Mouse (Mus musculus) telencephalon, adult 2 months (tissue): ENCODE results near the gene Samd10.

ENCODE experiments used
- DNase-seq: peaks from one replicate; pipeline ENCODE4 v3.0.0-alpha.2; 2011; ENCODE audit warnings: low read depth, low spot score

Samd10 gene

DNA sequence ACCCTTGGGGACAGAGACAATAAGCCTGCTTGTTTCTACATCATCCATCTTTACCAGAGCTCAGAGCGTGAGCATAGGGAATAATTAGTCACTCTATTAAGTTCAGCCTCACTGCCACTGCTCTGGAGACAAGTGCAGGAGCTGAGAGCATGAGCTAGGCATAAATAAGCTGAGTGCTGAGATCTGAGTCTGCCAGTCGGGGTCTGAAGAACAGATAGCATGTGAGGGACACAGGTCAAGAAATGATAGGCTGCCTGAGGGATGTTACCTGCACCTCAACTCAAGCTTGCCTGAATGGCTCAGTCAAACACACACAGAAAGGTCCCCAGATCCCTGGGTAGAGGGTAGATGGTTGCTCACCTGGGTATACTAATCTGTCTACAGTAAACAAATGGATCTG is 21.9 kb downstream of the Samd10 start:
- DNase-seq = no peak

DNA sequence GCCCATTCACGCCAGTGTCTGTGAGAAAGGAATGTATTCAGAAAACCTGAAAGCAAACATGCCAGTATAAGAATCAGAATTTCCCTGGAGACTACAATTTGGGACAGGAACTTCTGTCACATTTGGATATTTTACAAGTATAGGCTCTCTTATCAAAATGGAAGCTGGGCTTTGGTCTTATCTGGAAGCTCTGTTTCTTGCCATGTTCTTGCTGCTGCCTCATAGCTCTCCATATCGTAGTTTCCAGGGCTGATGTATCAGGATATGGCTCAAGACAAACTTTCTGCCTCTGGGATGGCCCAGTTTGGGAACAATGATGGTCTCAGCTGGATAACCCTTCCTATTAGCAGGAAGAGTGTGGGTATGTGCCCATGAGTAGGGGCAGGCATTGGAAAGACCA is 22.4 kb downstream of the Samd10 start:
- no peak for DNase-seq

DNA sequence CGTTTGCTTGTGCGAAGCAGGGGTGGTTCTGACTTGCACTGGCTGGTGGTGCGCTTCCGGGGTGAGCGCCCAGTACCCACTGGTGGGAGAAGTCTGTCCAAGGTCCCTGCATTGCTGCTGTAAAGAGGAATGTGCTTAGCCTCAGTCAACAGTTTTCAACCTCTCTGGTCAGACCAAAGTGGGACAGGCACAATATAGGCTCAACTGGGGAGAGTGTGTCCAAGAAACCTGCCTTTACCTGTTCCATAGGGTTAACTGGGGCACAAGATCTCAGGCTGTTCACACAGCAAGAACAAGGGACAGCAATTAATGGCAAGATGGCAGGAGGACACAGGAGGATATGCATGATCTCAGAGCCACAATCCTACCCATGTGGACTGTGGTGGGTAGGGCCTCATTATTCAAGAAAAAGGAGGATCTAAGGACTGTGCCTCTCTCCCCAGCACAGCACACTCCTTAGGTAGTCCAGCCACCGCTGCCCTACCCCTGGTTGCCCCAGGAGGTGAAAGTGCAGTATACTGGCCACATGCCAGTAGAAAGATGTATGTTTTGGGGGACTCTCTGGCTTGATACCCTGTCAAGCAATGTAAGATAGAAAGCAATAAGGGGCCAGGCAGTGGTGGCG is 24.0 kb downstream of the Samd10 start:
- no peak for DNase-seq

DNA sequence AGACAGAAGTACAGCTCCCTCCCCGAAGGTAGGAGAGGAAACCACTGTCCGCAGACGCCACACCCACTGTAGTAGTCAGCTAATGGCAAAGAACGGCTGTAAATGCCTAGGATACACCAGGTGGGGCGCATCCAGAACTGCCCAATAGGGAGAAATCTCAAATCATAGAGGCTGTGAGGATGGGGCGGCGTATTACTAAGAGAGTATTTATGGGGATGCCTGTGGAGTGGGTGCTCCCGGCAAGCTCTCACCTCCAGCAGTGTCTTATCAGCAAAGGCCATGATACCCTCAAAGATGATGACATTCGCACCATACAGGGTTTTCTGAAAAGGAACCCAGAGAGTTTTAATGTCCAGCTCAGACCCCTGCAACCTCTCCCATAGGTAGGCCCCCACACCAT is 25.1 kb downstream of the Samd10 start:
- no peak for DNase-seq

DNA sequence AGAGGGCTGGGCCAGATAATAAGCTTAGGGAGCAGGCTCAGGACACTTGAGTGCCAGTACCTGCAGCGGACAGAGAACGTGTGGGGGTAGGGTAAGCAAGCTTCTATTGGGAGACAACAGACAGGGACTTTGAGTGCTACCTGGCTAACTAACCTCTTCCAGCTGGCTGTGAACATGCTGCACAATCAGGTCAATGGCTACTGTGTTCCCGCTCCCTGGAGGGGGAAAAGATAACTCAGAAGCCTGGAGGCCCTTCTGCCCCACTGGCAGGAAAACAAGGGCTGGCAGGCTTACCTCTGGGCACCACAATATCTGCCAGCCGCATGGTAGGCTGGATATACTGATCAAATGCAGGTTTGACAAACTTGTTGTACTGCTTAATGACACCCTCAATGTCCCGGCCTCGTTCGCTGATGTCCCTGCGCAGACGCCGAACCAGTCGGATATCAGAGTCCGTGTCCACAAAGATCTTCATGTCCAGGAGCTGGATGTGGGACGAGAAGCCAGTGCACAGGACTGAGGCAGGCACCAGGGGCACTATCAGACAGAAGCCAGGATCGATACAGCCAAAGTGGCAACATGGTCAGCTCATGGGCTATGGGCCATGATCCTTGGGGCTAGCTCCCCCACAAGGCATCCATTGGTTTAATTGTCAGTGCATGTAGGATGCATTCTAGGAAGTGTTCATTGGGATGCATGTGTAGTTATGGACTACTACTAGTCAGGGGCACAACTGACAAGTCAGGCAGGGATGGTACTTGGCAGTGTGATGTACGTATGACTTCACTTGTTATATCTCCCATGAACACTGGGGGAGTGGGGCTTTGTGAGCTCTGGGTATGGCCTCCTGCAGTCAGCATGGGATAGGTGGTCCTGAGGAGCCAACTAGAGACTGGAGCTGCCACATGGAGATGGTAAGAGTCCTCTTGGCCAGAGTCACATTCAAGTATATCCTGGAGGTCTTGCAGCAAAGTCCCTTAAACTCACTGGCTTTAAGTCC is 25.8 kb downstream of the Samd10 start:
- no peak for DNase-seq

DNA sequence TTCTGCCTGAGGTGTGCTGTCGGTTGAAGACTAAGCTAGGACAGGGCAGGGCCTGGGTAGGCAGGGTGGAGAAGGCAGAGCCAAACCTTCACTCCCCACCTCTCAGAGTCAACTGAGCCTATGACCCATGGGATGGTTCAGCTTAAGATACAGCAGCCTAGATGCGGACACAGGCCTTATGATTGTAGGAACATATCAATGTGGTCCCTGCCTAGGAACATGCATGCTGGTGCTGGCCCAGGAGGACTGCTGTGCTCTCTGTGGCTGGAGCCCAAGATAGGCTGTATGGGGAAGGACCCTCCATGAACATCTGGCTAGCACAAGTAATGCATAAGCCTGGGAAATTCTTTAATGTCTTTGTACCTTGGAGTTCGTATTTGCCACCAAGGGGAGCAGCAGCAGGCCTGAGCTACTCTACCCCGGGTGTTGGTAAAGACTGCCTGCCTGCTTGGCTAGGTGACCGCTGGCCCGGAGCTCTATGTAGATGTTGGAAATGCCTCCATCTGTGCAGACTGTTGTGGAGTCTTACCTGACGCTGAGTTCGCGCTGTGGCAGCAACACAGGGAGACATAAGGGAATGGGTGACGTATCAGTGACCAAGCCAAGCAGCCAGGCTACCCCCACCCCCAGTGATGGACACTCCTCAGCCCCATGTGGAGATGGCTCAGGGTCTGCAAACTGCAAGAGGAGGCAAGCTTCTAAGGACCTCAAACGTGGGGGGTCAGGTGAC is 26.9 kb downstream of the Samd10 start:
- no peak for DNase-seq

DNA sequence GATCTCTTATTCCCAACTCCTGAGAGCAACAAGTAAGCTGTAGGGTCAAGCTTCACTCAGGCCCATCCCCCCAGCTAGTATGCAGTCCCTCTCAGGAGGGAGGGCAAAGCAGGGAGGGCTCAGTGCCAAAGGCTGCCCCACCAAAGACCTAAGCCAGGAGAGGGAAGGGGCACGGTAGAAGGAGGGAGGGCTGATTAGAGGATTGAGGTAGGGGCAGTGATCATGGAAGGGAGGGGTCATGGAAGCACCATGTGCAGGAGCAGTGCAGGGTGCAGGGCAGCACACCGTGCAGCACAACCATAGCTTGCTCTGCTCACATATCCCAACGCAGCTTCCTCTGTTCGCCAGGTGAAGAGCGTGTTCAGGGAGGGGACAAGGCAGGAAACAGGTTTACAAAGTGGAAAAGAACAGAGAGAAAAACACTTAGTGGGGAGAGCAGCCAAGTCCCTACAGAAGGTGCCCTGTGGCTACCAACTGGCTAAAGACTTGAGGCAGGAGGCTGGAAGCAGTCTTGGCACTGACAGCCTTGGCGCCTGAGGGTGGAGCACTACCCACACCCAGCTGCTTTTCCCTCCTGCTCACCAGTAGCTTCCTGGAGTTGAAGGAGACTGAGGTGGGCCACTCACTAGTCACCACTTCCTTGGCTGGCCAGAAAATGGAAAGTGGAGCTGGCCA is 28.0 kb downstream of the Samd10 start:
- no peak for DNase-seq

DNA sequence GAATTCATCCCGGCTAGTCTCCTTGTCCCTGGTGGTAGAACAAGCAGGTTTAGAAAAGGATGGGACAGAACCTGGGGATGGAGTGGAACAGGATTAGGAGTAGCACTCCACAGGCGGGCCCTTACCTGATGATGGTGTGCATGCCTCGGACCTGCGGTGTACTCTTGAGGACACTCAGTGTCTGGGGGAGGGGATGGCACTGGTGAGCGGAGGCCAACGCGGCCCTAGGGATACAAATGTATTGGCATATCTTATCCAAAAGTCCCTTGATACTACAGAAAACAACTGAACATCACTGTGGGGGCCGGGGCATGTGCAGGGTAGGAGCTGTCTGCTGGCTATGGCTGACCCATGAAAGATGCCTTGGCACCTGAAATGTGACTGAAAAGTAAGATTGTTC is 28.6 kb downstream of the Samd10 start:
- no peak for DNase-seq

DNA sequence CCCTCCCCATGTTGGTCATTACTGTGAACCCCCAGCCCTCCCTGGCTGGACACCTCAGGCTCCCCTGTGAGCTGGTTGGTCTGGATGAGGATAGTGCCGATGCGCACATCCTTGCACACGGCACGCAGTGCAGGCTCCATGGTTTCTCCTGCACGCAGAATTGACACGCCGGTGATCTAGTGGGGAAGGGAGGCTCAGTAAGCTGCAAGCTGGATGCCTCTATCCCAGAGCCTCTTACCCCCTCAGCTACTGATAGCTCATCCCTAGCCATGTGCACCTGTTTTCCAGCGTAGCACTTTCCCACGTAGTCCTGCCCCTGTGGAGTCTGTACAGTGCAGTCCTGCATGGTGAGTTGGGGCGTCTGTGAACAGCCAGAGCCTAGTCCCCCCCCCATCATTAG is 29.2 kb downstream of the Samd10 start:
- DNase-seq = no peak

DNA sequence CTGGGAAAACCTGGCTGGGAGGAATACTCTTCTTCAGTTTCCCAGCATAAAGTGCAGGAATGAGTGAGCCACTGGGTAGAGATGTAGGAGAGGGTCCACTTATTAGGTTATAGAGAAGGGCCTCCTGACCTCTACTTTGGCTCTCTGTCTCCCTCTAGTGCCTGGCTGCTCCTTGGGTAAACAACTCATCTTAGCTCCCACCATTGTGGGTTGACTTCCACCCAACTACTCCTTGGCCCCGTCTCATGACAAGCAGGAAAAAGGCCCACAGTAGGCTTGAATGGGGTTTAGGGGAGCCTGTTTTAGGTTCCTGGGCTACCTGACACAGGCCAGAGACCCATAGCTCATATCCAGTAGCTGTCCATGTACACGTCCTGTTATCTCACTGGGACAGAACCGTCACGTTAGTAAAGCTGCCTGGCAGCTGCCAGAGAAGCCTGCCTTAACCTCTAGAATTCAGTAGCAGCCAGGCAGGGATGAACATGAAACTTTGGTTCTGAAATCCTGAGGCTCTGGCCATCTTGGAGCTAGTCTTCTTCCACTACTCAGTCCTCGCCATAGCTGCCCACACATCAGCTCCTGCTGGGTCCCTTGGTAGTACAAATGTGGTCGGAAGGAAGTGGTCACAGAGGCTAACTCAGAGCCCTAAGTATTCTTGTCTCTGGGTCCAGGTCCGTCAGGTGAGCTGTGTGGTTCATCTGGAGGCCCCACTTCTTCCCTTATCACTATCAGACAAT is 30.6 kb downstream of the Samd10 start:
- no peak for DNase-seq

DNA sequence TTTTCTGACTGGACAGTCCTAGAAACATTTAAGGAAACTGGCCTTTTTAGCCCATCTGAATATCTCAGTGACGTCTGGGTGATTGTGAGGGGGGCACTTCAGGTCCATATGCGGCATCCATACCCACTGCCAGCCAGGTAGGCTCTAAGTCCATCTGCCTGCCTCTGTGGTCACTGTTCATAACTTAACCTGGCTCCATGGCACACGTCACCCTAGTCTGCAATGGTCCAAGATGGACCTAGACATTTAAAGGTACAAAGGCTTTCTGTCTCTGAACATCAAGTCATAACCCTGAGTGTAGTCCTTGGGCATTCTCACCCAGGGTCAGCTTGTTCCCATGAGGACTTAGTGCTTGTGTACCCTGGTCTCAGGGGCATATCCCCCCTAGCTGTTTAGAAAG is 31.7 kb downstream of the Samd10 start:
- no peak for DNase-seq

DNA sequence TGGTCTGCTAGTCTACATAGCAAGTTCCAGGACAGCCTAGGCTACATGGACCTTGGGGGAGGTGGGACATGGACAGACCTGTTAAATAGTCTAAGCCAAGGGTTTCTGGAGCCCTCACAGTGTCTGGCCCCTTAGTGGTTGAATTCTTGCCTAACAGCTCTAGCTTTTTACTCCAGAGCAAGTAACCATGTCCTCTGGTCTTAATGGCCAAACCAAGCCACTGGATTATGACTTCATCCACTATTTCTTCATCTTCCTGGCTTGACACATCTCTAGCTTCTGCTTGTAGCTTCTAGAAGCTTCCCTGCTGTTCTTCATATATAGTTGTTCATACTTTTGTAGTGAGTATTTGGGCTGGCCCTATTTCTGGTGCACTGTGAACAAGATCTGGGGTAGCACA is 45.2 kb downstream of the Samd10 start:
- no peak for DNase-seq

DNA sequence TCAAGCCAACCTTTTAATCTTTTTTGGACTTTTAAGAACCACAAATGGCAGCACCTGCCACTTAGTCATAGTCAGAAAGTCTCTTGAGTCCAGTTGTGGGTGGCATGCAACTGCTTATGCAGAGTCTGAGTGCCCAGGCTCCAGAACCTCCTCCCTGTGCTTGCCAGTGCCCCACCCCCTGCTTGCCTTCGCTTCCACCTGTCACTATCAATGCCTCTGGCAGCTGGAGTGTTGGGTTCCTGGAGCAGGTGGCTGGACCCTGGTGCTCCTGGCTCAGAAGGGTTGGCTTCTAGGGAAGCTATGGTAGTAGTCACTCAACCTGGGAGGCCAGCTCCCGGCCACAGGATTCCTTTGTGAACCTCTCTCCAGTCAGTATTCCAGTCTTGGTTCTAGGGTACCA is 48.8 kb downstream of the Samd10 start:
- no peak for DNase-seq

DNA sequence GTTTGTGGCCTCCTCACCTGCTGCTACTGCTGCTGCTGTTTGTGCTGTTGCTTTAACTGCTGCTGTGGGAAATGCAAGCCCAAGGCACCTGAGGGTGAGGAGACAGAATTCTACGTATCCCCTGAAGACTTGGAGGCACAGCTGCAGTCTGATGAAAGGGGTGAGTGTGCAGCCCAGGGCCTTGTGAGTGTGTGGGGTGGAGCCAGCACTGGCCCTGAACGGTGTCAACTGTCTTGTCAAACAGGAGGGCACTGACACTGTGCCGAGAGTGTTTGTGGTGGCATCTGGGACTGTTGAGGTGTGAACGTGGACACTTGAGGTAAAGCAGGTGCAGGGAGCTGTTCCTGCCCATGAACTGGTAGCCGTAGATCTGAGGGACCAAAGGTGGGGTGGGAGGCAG is 50.3 kb downstream of the Samd10 start:
- no peak for DNase-seq

DNA sequence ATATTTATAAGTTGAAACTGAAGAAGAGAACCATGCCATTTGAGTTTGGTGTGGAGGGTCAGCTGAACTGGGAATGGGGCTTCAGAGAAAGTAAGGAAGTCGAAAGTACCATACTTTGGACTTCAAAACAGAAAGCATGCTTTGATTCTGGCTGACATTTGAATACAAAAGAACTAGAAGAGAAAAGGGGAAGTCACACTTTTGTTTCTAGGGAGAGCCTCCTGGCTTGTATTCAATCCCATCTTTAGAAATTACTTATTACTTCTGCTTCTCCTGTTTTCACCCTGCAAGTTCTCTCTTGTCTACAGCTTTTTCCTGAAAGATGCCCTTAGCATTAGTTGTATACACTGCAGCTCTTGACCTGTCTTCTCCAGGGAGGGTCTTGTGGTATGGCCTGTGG is 50.8 kb downstream of the Samd10 start:
- DNase-seq = no peak

DNA sequence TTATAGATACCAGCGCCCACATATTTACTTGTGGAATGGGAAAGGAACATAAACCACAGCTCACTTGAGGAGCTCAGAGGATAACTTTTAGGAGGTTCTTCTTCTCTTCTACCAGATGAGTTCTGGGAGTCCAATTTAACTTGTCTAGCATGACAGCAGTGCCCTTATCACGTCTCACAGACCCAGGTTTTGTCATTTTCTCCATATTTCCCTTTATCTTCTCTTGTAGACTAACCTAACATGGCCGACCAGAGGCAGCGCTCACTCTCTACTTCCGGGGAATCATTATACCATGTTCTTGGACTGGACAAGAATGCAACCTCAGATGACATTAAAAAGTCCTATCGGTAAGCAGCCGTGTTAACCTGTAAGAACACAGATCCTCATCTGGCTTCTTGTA is 52.9 kb downstream of the Samd10 start:
- DNase-seq = no peak
